Mouse (Mus musculus): Measurements from ENCODE around the gene Mrpl23. TPM values are rescaled to one million over a fixed set of nuclear protein-coding genes. Genes with fewer than 3 reads are reported as not detected.

Gene Mrpl23
- polyA plus RNA-seq, 1 experiment from 2014 or later = 20.3 TPM

GRCm38 (mm10) chr7:142496158-142496557 lies 36.3 kb upstream of the Mrpl23 start:
- H3K4me3 ChIP-seq (ENCODE audit: low read depth, low read length) = no peak overlapping the region
- no peak overlapping the region for H3K4me2 ChIP-seq
- H3K4me1 ChIP-seq (ENCODE audit: insufficient read depth) = 0 out of 2 replicates have a peak, but pooled peaks cover 2% of the 10 kb centered on the region
- no peaks in the 10 kb centered on the region for H3K27me3 ChIP-seq (ENCODE audit: insufficient read depth, low read length)
- no peak for TF ChIP-seq CTCF (IDR thresholded peaks at IDR 0.05; ENCODE audit: low read depth)
- no peaks in the 10 kb centered on the region for H3K9me3 ChIP-seq (ENCODE audit: low read depth, low read length)
- DNase-seq (no peak), ATAC-seq (ENCODE audit: insufficient read depth) (no peak)
- no peak overlapping the region for H3K27ac ChIP-seq (ENCODE audit: low read depth)
- 85% methylated on average over 3 of the region's 3 CpGs for WGBS
- H3K36me3 ChIP-seq (ENCODE audit: insufficient read depth) = peaks cover 24% of the 10 kb centered on the region; the same call in 1 of the 2 replicates
- H3K9ac ChIP-seq = no peak overlapping the region

GRCm38 (mm10) chr7:142496800-142497199 lies 35.7 kb upstream of the Mrpl23 start:
- 0 out of 2 replicates have a peak, but pooled peaks cover 2% of the 10 kb centered on the region for H3K4me1 ChIP-seq (ENCODE audit: insufficient read depth)
- H3K4me2 ChIP-seq = no peak overlapping the region
- H3K27ac ChIP-seq (ENCODE audit: low read depth) = no peak overlapping the region
- peaks cover 19% of the 10 kb centered on the region; the same call in 1 of the 2 replicates for H3K36me3 ChIP-seq (ENCODE audit: insufficient read depth)
- H3K4me3 ChIP-seq (ENCODE audit: low read depth, low read length) = no peak overlapping the region
- H3K9me3 ChIP-seq (ENCODE audit: low read depth, low read length) = no peaks in the 10 kb centered on the region
- ATAC-seq (ENCODE audit: insufficient read depth) (no peak), DNase-seq (no peak)
- no peak overlapping the region for H3K9ac ChIP-seq
- H3K27me3 ChIP-seq (ENCODE audit: insufficient read depth, low read length) = no peaks in the 10 kb centered on the region
- 84% methylated on average over 5 of the region's 5 CpGs for WGBS
- TF ChIP-seq CTCF (IDR thresholded peaks at IDR 0.05; ENCODE audit: low read depth) = peak; percentile 57

- peak; percentile 53 for DNase-seq
- WGBS = 91% methylated on average over 2 of the region's 2 CpGs
- no peak for ATAC-seq (ENCODE audit: insufficient read depth)
- Histone ChIP-seq H3K9ac (no peak overlapping the region), H3K36me3 (ENCODE audit: insufficient read depth) (peaks cover 11% of the 10 kb centered on the region; the same call in 1 of the 2 replicates), H3K4me2 (no peak overlapping the region), H3K4me1 (ENCODE audit: insufficient read depth) (0 out of 2 replicates have a peak, but pooled peaks cover 2% of the 10 kb centered on the region), H3K4me3 (ENCODE audit: low read depth, low read length) (no peak overlapping the region), H3K27me3 (ENCODE audit: insufficient read depth, low read length) (no peaks in the 10 kb centered on the region), H3K9me3 (ENCODE audit: low read depth, low read length) (no peaks in the 10 kb centered on the region), H3K27ac (ENCODE audit: low read depth) (no peak overlapping the region)
- TF ChIP-seq CTCF (IDR thresholded peaks at IDR 0.05; ENCODE audit: low read depth) = peak; percentile 53
These were observed 34.7 kb upstream of the Mrpl23 start for GRCm38 (mm10) chr7:142497775-142498174.

- DNase-seq = no peak
- H3K27ac ChIP-seq (ENCODE audit: low read depth) = no peak within 1 kb of the TSS; the same call in 1 of the 2 replicates
- no peaks in the 10 kb centered on the region for H3K9me3 ChIP-seq (ENCODE audit: low read depth, low read length)
- no peak for ATAC-seq (ENCODE audit: insufficient read depth)
- H3K4me3 ChIP-seq (ENCODE audit: low read depth, low read length) = no peak within 1 kb of the TSS
- no peak within 1 kb of the TSS for H3K4me2 ChIP-seq
- 0 out of 2 replicates have a peak, but pooled peaks cover 2% of the 10 kb centered on the region for H3K4me1 ChIP-seq (ENCODE audit: insufficient read depth)
- peaks cover 6% of the 10 kb centered on the region; the same call in 1 of the 2 replicates for H3K36me3 ChIP-seq (ENCODE audit: insufficient read depth)
- 82% methylated on average over 2 of the region's 2 CpGs for WGBS
- no peaks in the 10 kb centered on the region for H3K27me3 ChIP-seq (ENCODE audit: insufficient read depth, low read length)
- no peak for TF ChIP-seq CTCF (IDR thresholded peaks at IDR 0.05; ENCODE audit: low read depth)
- H3K9ac ChIP-seq = no peak within 1 kb of the TSS
These were observed 33.9 kb upstream of the Mrpl23 start, which contains the start of gene Tnnt3 for GRCm38 (mm10) chr7:142498575-142498974. Gene Tnnt3, plus strand, starts transcription at chr7:142498836.

GRCm38 (mm10) chr7:142499010-142499721 lies 33.3 kb upstream of the Mrpl23 start:
- Histone ChIP-seq H3K27me3 (ENCODE audit: insufficient read depth, low read length) (no peaks in the 10 kb centered on the region), H3K4me2 (no peak overlapping the region), H3K9ac (no peak overlapping the region), H3K4me1 (ENCODE audit: insufficient read depth) (0 out of 2 replicates have a peak, but pooled peaks cover 2% of the 10 kb centered on the region), H3K27ac (ENCODE audit: low read depth) (no peak overlapping the region; the same call in 1 of the 2 replicates), H3K9me3 (ENCODE audit: low read depth, low read length) (no peaks in the 10 kb centered on the region), H3K36me3 (ENCODE audit: insufficient read depth) (peaks cover 4% of the 10 kb centered on the region; the same call in 1 of the 2 replicates), H3K4me3 (ENCODE audit: low read depth, low read length) (no peak overlapping the region)
- no peak for DNase-seq
- ATAC-seq (ENCODE audit: insufficient read depth) = no peak
- no peak for TF ChIP-seq CTCF (IDR thresholded peaks at IDR 0.05; ENCODE audit: low read depth)
- 54% methylated on average over 5 of the region's 5 CpGs for WGBS

- no peaks in the 10 kb centered on the region for H3K36me3 ChIP-seq (ENCODE audit: insufficient read depth)
- 0 out of 2 replicates have a peak, but pooled peaks cover 2% of the 10 kb centered on the region for H3K4me1 ChIP-seq (ENCODE audit: insufficient read depth)
- TF ChIP-seq CTCF (IDR thresholded peaks at IDR 0.05; ENCODE audit: low read depth) = no peak
- ATAC-seq (ENCODE audit: insufficient read depth) (no peak), DNase-seq (no peak)
- no peak overlapping the region for H3K27ac ChIP-seq (ENCODE audit: low read depth)
- no peak overlapping the region for H3K9ac ChIP-seq
- WGBS = 91% methylated on average over 1 of the region's 1 CpGs
- H3K9me3 ChIP-seq (ENCODE audit: low read depth, low read length) = no peaks in the 10 kb centered on the region
- no peak overlapping the region for H3K4me2 ChIP-seq
- H3K27me3 ChIP-seq (ENCODE audit: insufficient read depth, low read length) = no peaks in the 10 kb centered on the region
- H3K4me3 ChIP-seq (ENCODE audit: low read depth, low read length) = no peak overlapping the region
These were observed 32.5 kb upstream of the Mrpl23 start for GRCm38 (mm10) chr7:142500032-142500431.

- no peak for DNase-seq
- WGBS = 78% methylated on average over 4 of the region's 4 CpGs
- ATAC-seq (ENCODE audit: insufficient read depth) = no peak
- no peaks in the 10 kb centered on the region for H3K9me3 ChIP-seq (ENCODE audit: low read depth, low read length)
- no peak overlapping the region for H3K27ac ChIP-seq (ENCODE audit: low read depth)
- no peak overlapping the region for H3K9ac ChIP-seq
- H3K27me3 ChIP-seq (ENCODE audit: insufficient read depth, low read length) = no peaks in the 10 kb centered on the region
- no peaks in the 10 kb centered on the region for H3K36me3 ChIP-seq (ENCODE audit: insufficient read depth)
- no peak overlapping the region for H3K4me3 ChIP-seq (ENCODE audit: low read depth, low read length)
- no peak overlapping the region for H3K4me2 ChIP-seq
- TF ChIP-seq CTCF (IDR thresholded peaks at IDR 0.05; ENCODE audit: low read depth) = no peak
- peaks cover 16% of the 10 kb centered on the region for H3K4me1 ChIP-seq (ENCODE audit: insufficient read depth)
These were observed 29.3 kb upstream of the Mrpl23 start for GRCm38 (mm10) chr7:142503206-142503605.
